Mouse (Mus musculus): ENCODE measurements at regions not wholly inside any gene's neighbourhood (a gene's known extent, or its start where the extent isn't known, plus 50 kb on each side); places are given as distances from the start of the nearest gene placed in this dataset.

DNA sequence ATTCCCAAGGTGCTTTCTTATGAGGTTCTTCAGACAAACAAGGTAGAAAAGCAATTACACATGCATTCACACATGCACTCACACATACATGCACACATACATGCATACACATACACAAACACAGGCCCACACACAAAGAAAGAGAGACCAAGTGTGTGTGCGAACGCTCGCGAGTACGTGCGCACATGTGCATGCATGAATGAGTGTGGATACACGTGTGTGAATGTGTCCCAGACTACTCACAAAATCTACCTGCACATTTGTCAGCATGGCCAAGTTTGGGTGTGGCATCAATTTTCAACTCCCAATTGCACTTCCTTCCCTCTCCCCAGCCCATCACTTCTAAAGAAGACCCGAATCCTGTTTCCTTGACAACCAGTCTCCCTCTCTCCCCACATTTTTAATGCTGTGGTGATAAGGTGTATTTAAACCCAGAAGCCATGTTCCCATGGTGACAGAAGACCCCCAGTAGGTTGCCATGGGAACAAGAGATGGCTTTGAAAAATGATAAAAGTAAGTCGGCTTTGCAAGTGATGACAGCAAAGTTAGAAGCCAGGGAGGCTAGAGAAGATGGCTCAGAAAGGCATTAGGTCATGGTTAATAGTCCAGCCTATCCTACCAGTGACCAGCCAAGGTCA is 206.3 kb downstream of the Rpl10-ps3 start:
- no peak overlapping the region for H3K4me3 ChIP-seq (ENCODE audit: insufficient read depth, poor library complexity, severe bottlenecking)
- H3K79me3 ChIP-seq (ENCODE audit: low read depth): no peaks in the 10 kb centered on the region
- no peaks in the 10 kb centered on the region for H3K36me3 ChIP-seq (ENCODE audit: control insufficient read depth, insufficient read depth)
- no peaks in the 10 kb centered on the region for H3K27me3 ChIP-seq (ENCODE audit: control insufficient read depth, insufficient read depth, insufficient read length)
- no peak overlapping the region for H3ac ChIP-seq (ENCODE audit: control insufficient read depth, insufficient read length, low read depth)
- TF ChIP-seq CEBPB (IDR thresholded peaks at IDR 0.05; ENCODE audit: low read depth) (no peak), MYOD1 (IDR thresholded peaks at IDR 0.05; ENCODE audit: control insufficient read depth, insufficient read length, low read depth) (no peak), MYOG (IDR thresholded peaks at IDR 0.05; ENCODE audit: control insufficient read depth, extremely low read depth, insufficient read length) (no peak), MAX (IDR thresholded peaks at IDR 0.05) (no peak), FOSL1 (IDR thresholded peaks at IDR 0.05; ENCODE audit: insufficient read depth, low read length, poor library complexity, severe bottlenecking) (no peak), CTCF (IDR thresholded peaks at IDR 0.05; ENCODE audit: control insufficient read depth, insufficient read depth, insufficient read length) (no peak), USF1 (IDR thresholded peaks at IDR 0.05; ENCODE audit: low read depth) (no peak)
- H3K79me2 ChIP-seq (ENCODE audit: control insufficient read depth, insufficient read depth): no peaks in the 10 kb centered on the region

DNA sequence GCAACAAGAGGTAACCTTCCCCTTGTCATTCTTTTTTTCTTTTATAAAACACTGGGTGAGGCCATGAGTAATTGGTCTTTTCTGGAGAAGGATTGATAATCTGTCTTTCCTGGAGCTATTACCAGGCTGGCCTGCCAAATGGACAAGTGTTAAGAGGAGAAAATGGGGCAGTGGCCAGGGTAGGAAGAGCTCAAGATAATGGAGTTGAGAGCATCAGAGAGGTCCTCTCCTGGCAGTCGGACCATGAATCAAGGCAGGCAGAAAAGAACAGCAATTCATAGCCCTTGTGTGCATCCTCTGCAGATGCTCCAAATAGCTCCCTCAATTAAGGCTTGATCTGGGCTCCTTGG is 208.2 kb downstream of the Rpl10-ps3 start:
- H3K79me3 ChIP-seq (ENCODE audit: low read depth): no peaks in the 10 kb centered on the region
- no peak overlapping the region for H3ac ChIP-seq (ENCODE audit: control insufficient read depth, insufficient read length, low read depth)
- no peaks in the 10 kb centered on the region for H3K27me3 ChIP-seq (ENCODE audit: control insufficient read depth, insufficient read depth, insufficient read length)
- H3K79me2 ChIP-seq (ENCODE audit: control insufficient read depth, insufficient read depth): no peaks in the 10 kb centered on the region
- no peak for TF ChIP-seq USF1 (IDR thresholded peaks at IDR 0.05; ENCODE audit: low read depth)
- no peak for TF ChIP-seq CTCF (IDR thresholded peaks at IDR 0.05; ENCODE audit: control insufficient read depth, insufficient read depth, insufficient read length)
- no peak for TF ChIP-seq MYOD1 (IDR thresholded peaks at IDR 0.05; ENCODE audit: control insufficient read depth, insufficient read length, low read depth)
- no peak for TF ChIP-seq FOSL1 (IDR thresholded peaks at IDR 0.05; ENCODE audit: insufficient read depth, low read length, poor library complexity, severe bottlenecking)
- TF ChIP-seq MAX (IDR thresholded peaks at IDR 0.05): no peak
- no peak for TF ChIP-seq CEBPB (IDR thresholded peaks at IDR 0.05; ENCODE audit: low read depth)
- no peak for TF ChIP-seq MYOG (IDR thresholded peaks at IDR 0.05; ENCODE audit: control insufficient read depth, extremely low read depth, insufficient read length)
- H3K4me3 ChIP-seq (ENCODE audit: insufficient read depth, poor library complexity, severe bottlenecking): no peak overlapping the region
- H3K36me3 ChIP-seq (ENCODE audit: control insufficient read depth, insufficient read depth): no peaks in the 10 kb centered on the region

DNA sequence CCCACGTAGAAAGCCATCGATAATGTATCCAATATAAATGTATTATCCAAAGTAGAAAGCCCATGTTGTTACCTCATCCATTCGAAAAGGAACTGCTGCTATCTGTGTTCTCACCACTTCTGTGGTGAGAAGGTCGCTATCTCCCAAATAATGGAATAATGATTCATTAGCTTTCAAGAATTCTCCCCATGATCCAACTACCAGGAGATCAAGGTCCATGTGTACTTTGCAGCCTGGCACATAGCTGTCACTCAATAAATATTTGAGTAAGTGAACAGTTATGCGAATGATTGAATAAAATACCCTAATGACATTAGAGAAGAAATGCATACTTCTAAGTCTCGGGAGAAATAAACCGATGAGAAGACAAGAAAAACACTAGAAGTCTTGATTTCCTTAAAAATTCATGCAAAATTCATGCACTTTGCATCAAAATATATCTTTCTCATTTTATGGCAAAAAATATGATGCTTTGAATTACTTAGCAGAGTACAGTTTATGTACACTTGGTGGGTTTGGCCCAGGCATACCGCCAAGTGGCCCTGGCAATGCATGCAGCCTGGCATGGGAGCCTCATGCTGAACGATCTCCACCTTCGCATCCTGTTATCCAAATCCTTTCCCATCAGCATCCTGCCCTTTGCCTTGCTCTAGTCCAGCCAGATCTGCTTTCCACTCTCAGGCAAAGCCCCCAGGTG is 208.7 kb downstream of the Rpl10-ps3 start:
- Histone ChIP-seq H3K27me3 (ENCODE audit: control insufficient read depth, insufficient read depth, insufficient read length) (no peaks in the 10 kb centered on the region), H3K79me3 (ENCODE audit: low read depth) (no peaks in the 10 kb centered on the region), H3ac (ENCODE audit: control insufficient read depth, insufficient read length, low read depth) (no peak overlapping the region), H3K4me3 (ENCODE audit: insufficient read depth, poor library complexity, severe bottlenecking) (no peak overlapping the region), H3K79me2 (ENCODE audit: control insufficient read depth, insufficient read depth) (no peaks in the 10 kb centered on the region), H3K36me3 (ENCODE audit: control insufficient read depth, insufficient read depth) (no peaks in the 10 kb centered on the region)
- no peak for TF ChIP-seq MAX (IDR thresholded peaks at IDR 0.05)
- TF ChIP-seq MYOG (IDR thresholded peaks at IDR 0.05; ENCODE audit: control insufficient read depth, extremely low read depth, insufficient read length): no peak
- TF ChIP-seq USF1 (IDR thresholded peaks at IDR 0.05; ENCODE audit: low read depth): no peak
- TF ChIP-seq FOSL1 (IDR thresholded peaks at IDR 0.05; ENCODE audit: insufficient read depth, low read length, poor library complexity, severe bottlenecking): no peak

DNA sequence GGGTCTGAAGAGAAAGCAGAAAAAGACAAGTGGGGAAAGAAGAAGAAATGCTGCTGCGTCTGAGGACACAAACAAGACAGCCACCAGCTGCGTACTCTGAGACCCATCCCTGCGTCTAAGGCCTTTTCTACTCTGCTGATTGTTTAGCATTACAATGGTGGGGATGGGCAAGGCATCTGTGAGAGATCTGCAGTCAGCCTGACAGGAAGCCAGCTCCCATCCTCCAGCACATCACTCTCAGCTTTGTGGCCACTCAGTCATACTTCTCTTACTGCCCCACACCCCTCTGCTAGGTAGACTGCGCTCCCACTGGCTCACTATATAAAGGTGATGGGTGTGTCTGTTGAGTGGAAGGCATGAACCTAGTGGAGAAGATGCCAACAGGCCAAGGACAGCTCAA is 220.5 kb downstream of the Rpl10-ps3 start:
- no peaks in the 10 kb centered on the region for H3K79me2 ChIP-seq (ENCODE audit: control insufficient read depth, insufficient read depth)
- H3K4me3 ChIP-seq (ENCODE audit: insufficient read depth, poor library complexity, severe bottlenecking): no peak overlapping the region
- TF ChIP-seq MAX (IDR thresholded peaks at IDR 0.05): no peak
- no peak for TF ChIP-seq MYOG (IDR thresholded peaks at IDR 0.05; ENCODE audit: control insufficient read depth, extremely low read depth, insufficient read length)
- TF ChIP-seq FOSL1 (IDR thresholded peaks at IDR 0.05; ENCODE audit: insufficient read depth, low read length, poor library complexity, severe bottlenecking): no peak
- no peak for TF ChIP-seq CEBPB (IDR thresholded peaks at IDR 0.05; ENCODE audit: low read depth)
- TF ChIP-seq MYOD1 (IDR thresholded peaks at IDR 0.05; ENCODE audit: control insufficient read depth, insufficient read length, low read depth): no peak
- no peak for TF ChIP-seq USF1 (IDR thresholded peaks at IDR 0.05; ENCODE audit: low read depth)
- no peak for TF ChIP-seq CTCF (IDR thresholded peaks at IDR 0.05; ENCODE audit: control insufficient read depth, insufficient read depth, insufficient read length)
- H3ac ChIP-seq (ENCODE audit: control insufficient read depth, insufficient read length, low read depth): no peak overlapping the region
- no peaks in the 10 kb centered on the region for H3K27me3 ChIP-seq (ENCODE audit: control insufficient read depth, insufficient read depth, insufficient read length)
- H3K79me3 ChIP-seq (ENCODE audit: low read depth): no peaks in the 10 kb centered on the region
- no peaks in the 10 kb centered on the region for H3K36me3 ChIP-seq (ENCODE audit: control insufficient read depth, insufficient read depth)

DNA sequence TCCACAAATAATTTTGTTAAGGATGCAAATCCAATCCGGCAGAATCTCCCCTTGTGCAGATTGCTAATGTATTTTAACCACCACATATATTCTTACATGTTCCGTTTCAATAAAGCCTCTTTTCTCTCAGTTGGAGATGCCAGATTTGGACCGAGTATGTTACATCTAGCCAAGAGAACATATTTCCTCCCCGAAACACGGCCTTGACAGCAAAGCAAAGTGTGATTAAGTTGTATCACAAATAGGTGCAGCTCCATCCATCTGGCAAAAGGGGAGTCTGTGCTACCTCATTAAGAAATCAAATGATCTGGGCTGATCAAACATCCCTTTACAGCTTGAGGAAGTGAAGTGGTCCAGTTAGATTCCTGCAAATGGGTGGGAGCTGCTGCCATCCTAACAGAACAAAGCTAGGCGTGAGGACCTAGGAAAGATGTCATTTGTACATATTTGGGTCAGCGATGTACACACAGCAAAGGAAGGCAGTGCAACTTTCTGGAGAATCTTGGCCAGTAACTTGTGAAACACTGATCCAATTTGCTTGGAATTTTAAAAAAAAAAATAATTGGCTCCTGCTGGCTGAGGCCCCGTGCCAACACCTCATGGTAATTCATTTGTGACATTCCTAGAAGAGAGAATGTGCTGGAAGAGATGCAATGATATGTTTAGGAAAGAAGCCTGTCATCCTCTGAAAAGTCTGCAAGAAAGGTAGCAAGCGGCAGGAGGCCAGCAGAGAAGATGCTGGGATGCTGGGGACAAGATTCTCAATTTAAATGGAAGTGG is 223.8 kb downstream of the Rpl10-ps3 start:
- Histone ChIP-seq H3ac (ENCODE audit: control insufficient read depth, insufficient read length, low read depth) (no peak overlapping the region), H3K79me3 (ENCODE audit: low read depth) (no peaks in the 10 kb centered on the region), H3K4me3 (ENCODE audit: insufficient read depth, poor library complexity, severe bottlenecking) (no peak overlapping the region), H3K79me2 (ENCODE audit: control insufficient read depth, insufficient read depth) (no peaks in the 10 kb centered on the region), H3K27me3 (ENCODE audit: control insufficient read depth, insufficient read depth, insufficient read length) (no peaks in the 10 kb centered on the region), H3K36me3 (ENCODE audit: control insufficient read depth, insufficient read depth) (no peaks in the 10 kb centered on the region)
- TF ChIP-seq USF1 (IDR thresholded peaks at IDR 0.05; ENCODE audit: low read depth): no peak
- TF ChIP-seq MYOD1 (IDR thresholded peaks at IDR 0.05; ENCODE audit: control insufficient read depth, insufficient read length, low read depth): no peak
- no peak for TF ChIP-seq CTCF (IDR thresholded peaks at IDR 0.05; ENCODE audit: control insufficient read depth, insufficient read depth, insufficient read length)
- TF ChIP-seq MAX (IDR thresholded peaks at IDR 0.05): no peak
- TF ChIP-seq MYOG (IDR thresholded peaks at IDR 0.05; ENCODE audit: control insufficient read depth, extremely low read depth, insufficient read length): no peak
- TF ChIP-seq FOSL1 (IDR thresholded peaks at IDR 0.05; ENCODE audit: insufficient read depth, low read length, poor library complexity, severe bottlenecking): no peak
- no peak for TF ChIP-seq CEBPB (IDR thresholded peaks at IDR 0.05; ENCODE audit: low read depth)

Measured in C2C12 (cell line).